Mouse (Mus musculus) cerebellum, postnatal 25 days (tissue): ENCODE measurements around the gene Dok3.
A peak's percentile ranks its signal among the peaks of the same experiment; 100 is the strongest.
"Not testable (repeated sequence)": the region's sequence is repeated elsewhere in the genome, so short reads cannot be mapped to it uniquely, and the experiment has no call there.

Experiments used
- DNase-seq, 2 experiments: peaks; one replicate each; pipeline ENCODE4 v3.0.0; 2021; ENCODE audit warnings: mixed read lengths in 2 of 2

Gene Dok3

GRCm38 (mm10) chr13:55529198-55529915 is at the start of gene Dok3:
Gene Dok3 (minus strand): TSS chr13:55529296.
- peak in 1 of 2 experiments; percentile 2 for DNase-seq

GRCm38 (mm10) chr13:55578086-55578485 is 49.0 kb upstream of the Dok3 start:
- DNase-seq, result no peak

- DNase-seq, result not testable (repeated sequence)
Measured at GRCm38 (mm10) chr13:55576872-55577271, 47.8 kb upstream of the Dok3 start.

- no peak for DNase-seq
Measured at GRCm38 (mm10) chr13:55575932-55576331, 46.8 kb upstream of the Dok3 start.

GRCm38 (mm10) chr13:55574321-55574720 is 45.2 kb upstream of the Dok3 start:
- DNase-seq, result no peak

GRCm38 (mm10) chr13:55573432-55573831 is 44.3 kb upstream of the Dok3 start, which contains the start of gene Tmed9:
Gene Tmed9 (plus strand): TSS chr13:55573732.
- DNase-seq, result no peak

- DNase-seq, result no peak
Measured at GRCm38 (mm10) chr13:55571977-55572376, 42.9 kb upstream of the Dok3 start.

GRCm38 (mm10) chr13:55571027-55571751 is 42.1 kb upstream of the Dok3 start, which contains the start of gene Fam193b:
Gene Fam193b (minus strand): TSS chr13:55571120.
- DNase-seq, result peak; percentile 97 to 98

GRCm38 (mm10) chr13:55570286-55570973 is 41.3 kb upstream of the Dok3 start:
- peak; percentile 67 to 70 for DNase-seq

GRCm38 (mm10) chr13:55569726-55570285 is 40.7 kb upstream of the Dok3 start:
- peak; percentile 53 to 59 for DNase-seq

- not testable (repeated sequence) for DNase-seq
Measured at GRCm38 (mm10) chr13:55568524-55568923, 39.4 kb upstream of the Dok3 start.

GRCm38 (mm10) chr13:55567949-55568348 is 38.9 kb upstream of the Dok3 start:
- no peak for DNase-seq

GRCm38 (mm10) chr13:55567001-55567400 is 37.9 kb upstream of the Dok3 start:
- DNase-seq, result no peak

- DNase-seq, result no peak
Measured at GRCm38 (mm10) chr13:55563266-55563879, 34.3 kb upstream of the Dok3 start.

- no peak for DNase-seq
Measured at GRCm38 (mm10) chr13:55557499-55557898, 28.4 kb upstream of the Dok3 start.

GRCm38 (mm10) chr13:55555921-55556320 is 26.8 kb upstream of the Dok3 start:
- DNase-seq, result no peak

- no peak for DNase-seq
Measured at GRCm38 (mm10) chr13:55549061-55549460, 20.0 kb upstream of the Dok3 start.

GRCm38 (mm10) chr13:55548426-55548825 is 19.3 kb upstream of the Dok3 start:
- no peak for DNase-seq

- DNase-seq, result no peak
Measured at GRCm38 (mm10) chr13:55547916-55548315, 18.8 kb upstream of the Dok3 start.

- no peak for DNase-seq
Measured at GRCm38 (mm10) chr13:55544792-55545191, 15.7 kb upstream of the Dok3 start.

- DNase-seq, result no peak
Measured at GRCm38 (mm10) chr13:55543447-55543846, 14.4 kb upstream of the Dok3 start.

GRCm38 (mm10) chr13:55542891-55543290 is 13.8 kb upstream of the Dok3 start:
- peak; percentile 27 to 58 for DNase-seq

- peak in 1 of 2 experiments; percentile 61 for DNase-seq
Measured at GRCm38 (mm10) chr13:55540933-55541332, 11.8 kb upstream of the Dok3 start.
